Mouse (Mus musculus): ENCODE results near the gene Gramd1b.

DNA sequence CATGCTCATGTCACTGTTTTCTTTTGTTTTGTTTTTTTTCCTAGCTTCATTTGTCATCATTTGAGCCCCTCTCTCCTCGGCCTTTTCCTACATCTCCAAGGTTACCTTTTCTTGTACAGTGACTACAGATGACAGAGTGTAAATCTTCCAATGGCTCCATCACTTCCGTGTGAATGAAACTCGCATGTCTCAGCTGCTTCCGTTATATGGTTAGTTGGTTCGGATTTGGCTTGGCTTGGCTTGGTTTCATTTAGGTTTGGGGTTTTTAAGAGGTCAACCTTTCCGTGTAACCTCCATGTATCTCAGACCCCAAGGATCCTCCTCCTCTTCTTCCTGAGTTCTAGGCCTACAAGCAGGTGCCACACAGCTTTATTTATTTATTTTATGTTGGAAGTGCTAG, 77.3 kb downstream of the Gramd1b start:
- TF ChIP-seq POLR2A (IDR thresholded peaks at IDR 0.05; ENCODE audit: borderline replicate concordance, low read depth, low read length) (no peak), CTCF (IDR thresholded peaks at IDR 0.05; ENCODE audit: low read depth, low read length) (no peak)

All from bone marrow macrophage, adult 2 months (primary cell).